Mouse (Mus musculus): ENCODE measurements around the gene Ankrd61. TPM values are rescaled to one million over a fixed set of nuclear protein-coding genes. Genes with fewer than 3 reads are reported as not detected.

Ankrd61 gene
- 0.45 and 0.90 TPM in 2 replicates for total RNA-seq (2012; rRNA removed)

DNA sequence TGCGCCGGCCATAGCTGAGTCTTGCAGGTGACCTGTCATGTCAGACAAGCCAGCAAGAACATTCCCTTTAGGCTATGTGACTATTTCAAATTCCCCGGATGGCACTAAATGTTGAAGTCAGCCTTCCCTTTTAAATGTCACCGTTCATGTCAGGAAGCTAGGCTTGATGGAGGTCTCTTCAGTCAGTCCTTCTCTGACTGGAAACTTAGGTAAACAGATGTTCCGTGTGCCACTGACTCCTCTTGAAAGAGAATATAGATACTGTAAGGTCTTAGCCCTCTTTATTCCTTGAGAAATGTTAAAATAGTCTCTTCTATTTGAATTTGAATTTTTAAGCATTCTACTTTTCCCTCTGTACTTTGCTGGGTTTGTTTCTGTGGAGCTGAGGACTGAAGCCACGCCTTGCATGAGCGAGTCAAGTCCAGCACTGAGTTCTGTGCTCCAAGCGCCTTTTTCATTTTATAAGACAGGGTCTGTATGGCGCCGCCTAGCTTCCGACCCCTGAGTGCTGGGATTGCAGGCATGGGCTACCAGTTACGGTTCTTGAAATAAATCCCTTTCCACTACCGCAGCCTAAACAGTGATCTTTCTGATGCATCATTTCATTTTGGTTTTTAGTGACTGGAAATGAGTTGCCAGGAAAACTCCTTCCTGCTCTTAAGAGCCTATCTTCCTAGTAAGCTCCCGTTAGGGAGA is at the start of gene Ankrd61:
TSS of gene Ankrd61 (minus strand) at position 51 of the 696 bp plus-strand sequence.
- Histone ChIP-seq H3K36me3 (ENCODE audit: control insufficient read depth, insufficient read depth, low read length, poor library complexity, severe bottlenecking) (peaks cover 25% of the 10 kb centered on the region), H3K9ac (ENCODE audit: insufficient read depth, low read depth, low read length, poor library complexity, severe bottlenecking) (no peak within 1 kb of the TSS)

DNA sequence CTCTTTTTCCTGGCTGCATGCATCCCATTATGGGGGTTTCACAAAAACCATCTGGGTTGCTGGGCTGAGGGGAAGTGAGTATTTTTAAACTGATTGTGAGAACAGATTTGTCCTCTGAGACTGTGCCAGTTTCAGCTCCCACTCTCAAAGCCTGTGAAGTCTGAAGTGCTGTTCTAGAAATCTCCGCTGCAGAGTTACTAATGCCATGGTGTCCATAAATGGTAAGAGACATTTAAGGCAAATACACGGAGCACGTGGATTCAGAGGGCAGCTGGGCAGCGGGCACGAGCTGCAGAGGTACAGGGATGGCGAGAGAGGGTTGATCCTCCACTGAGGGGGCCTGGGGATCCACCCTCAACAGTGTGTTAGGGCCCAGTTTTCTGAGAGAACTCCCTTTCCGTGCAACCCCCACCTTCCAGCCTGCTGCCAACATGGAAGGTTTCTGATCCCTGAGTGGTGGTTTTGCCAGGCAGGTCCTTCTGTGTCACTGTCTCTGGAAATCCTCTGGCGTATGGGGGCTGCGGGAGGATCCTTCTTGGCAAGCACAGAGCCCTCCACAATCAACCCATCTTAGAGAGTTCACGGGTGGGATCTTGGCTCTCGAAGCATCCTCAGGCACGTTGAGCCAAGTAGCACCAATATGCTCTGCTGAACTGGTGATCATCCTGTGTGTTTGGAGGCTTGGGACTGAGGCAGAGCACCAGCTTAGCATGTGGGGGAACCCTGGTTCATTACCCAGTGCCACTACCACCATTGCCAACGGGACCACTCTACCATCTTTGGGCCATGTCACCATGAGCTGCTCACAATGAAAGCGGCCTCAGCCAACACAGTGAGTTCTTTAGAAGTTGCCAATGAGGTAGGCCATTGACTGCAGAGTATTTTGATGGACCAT is 46.0 kb upstream of the Ankrd61 start:
- no peak overlapping the region for H3K9ac ChIP-seq (ENCODE audit: insufficient read depth, low read depth, low read length, poor library complexity, severe bottlenecking)
- no peaks in the 10 kb centered on the region for H3K4me1 ChIP-seq (ENCODE audit: control insufficient read depth in 2 of 2, insufficient read depth in 2 of 2, low read length in 2 of 2, poor library complexity in 1 of 2)
- no peak for TF ChIP-seq ZNF384 (IDR thresholded peaks at IDR 0.05; ENCODE audit: low read depth, low read length)
- TF ChIP-seq CHD2 (IDR thresholded peaks at IDR 0.05; ENCODE audit: low read depth, low read length): no peak
- TF ChIP-seq HCFC1 (IDR thresholded peaks at IDR 0.05; ENCODE audit: borderline replicate concordance, insufficient read depth, low read length): no peak
- no peak for TF ChIP-seq ZC3H11A (IDR thresholded peaks at IDR 0.05; ENCODE audit: borderline replicate concordance, low read depth, low read length)
- no peak for TF ChIP-seq MAFK (IDR thresholded peaks at IDR 0.05; ENCODE audit: insufficient read depth, low read depth, low read length)
- no peak overlapping the region for H3K4me3 ChIP-seq (ENCODE audit: insufficient read depth in 1 of 2, low read depth in 1 of 2, low read length in 2 of 2, poor library complexity in 1 of 2, severe bottlenecking in 1 of 2)
- no peak for DNase-seq (ENCODE audit: low read depth, low spot score)
- in situ Hi-C loops (cut with MboI; ENCODE audit: low sequenced_read_pairs in 2 of 2, unreplicated experiment in 2 of 2): no loop called here
- no peaks in the 10 kb centered on the region for H3K36me3 ChIP-seq (ENCODE audit: control insufficient read depth, insufficient read depth, low read length, poor library complexity, severe bottlenecking)
- no peaks in the 10 kb centered on the region for H3K9me3 ChIP-seq (ENCODE audit: control insufficient read depth, insufficient read depth, low read depth, low read length)
- H3K27ac ChIP-seq (ENCODE audit: insufficient read depth, low read depth, low read length, poor library complexity, severe bottlenecking): no peak overlapping the region

More for the DNA sequence above, at the start of gene Ankrd61:
- no peak for DNase-seq (ENCODE audit: low read depth, low spot score)
- in situ Hi-C loops (cut with MboI; ENCODE audit: low sequenced_read_pairs in 2 of 2, unreplicated experiment in 2 of 2): no loop called here
- no peak within 1 kb of the TSS for H3K4me3 ChIP-seq (ENCODE audit: insufficient read depth in 1 of 2, low read depth in 1 of 2, low read length in 2 of 2, poor library complexity in 1 of 2, severe bottlenecking in 1 of 2)
- H3K27ac ChIP-seq (ENCODE audit: insufficient read depth, low read depth, low read length, poor library complexity, severe bottlenecking): no peak within 1 kb of the TSS
- TF ChIP-seq MAFK (IDR thresholded peaks at IDR 0.05; ENCODE audit: insufficient read depth, low read depth, low read length): no peak
- TF ChIP-seq CHD2 (IDR thresholded peaks at IDR 0.05; ENCODE audit: low read depth, low read length): no peak
- no peak for TF ChIP-seq HCFC1 (IDR thresholded peaks at IDR 0.05; ENCODE audit: borderline replicate concordance, insufficient read depth, low read length)
- no peak for TF ChIP-seq ZC3H11A (IDR thresholded peaks at IDR 0.05; ENCODE audit: borderline replicate concordance, low read depth, low read length)
- TF ChIP-seq ZNF384 (IDR thresholded peaks at IDR 0.05; ENCODE audit: low read depth, low read length): no peak
- H3K4me1 ChIP-seq (ENCODE audit: control insufficient read depth in 2 of 2, insufficient read depth in 2 of 2, low read length in 2 of 2, poor library complexity in 1 of 2): no peaks in the 10 kb centered on the region
- H3K9me3 ChIP-seq (ENCODE audit: control insufficient read depth, insufficient read depth, low read depth, low read length): no peaks in the 10 kb centered on the region

DNA sequence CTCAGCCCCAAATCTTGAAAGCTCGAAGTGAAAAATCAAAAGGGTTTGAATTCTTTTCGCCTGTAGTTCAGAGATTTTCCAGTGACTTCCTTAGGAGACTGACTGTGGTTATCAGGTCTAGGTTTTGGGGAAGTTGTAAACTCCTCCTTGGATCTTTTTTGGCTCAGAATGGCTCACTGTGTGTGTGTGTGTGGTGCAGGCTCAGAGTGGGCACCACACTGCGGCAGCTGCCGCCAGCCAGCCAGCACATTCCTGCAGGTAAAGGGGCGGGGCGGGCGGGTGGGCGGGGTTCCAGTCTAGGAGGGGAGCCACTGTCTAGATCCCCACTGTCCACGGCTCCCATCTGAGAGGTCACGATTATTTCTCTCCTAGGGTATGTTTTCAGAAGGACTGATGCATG is 44.1 kb upstream of the Ankrd61 start:
- H3K4me1 ChIP-seq (ENCODE audit: control insufficient read depth in 2 of 2, insufficient read depth in 2 of 2, low read length in 2 of 2, poor library complexity in 1 of 2): no peaks in the 10 kb centered on the region
- no peaks in the 10 kb centered on the region for H3K9me3 ChIP-seq (ENCODE audit: control insufficient read depth, insufficient read depth, low read depth, low read length)
- H3K27ac ChIP-seq (ENCODE audit: insufficient read depth, low read depth, low read length, poor library complexity, severe bottlenecking): no peak overlapping the region
- H3K36me3 ChIP-seq (ENCODE audit: control insufficient read depth, insufficient read depth, low read length, poor library complexity, severe bottlenecking): no peaks in the 10 kb centered on the region
- H3K4me3 ChIP-seq (ENCODE audit: insufficient read depth in 1 of 2, low read depth in 1 of 2, low read length in 2 of 2, poor library complexity in 1 of 2, severe bottlenecking in 1 of 2): no peak overlapping the region
- no peak for TF ChIP-seq ZC3H11A (IDR thresholded peaks at IDR 0.05; ENCODE audit: borderline replicate concordance, low read depth, low read length)
- TF ChIP-seq CHD2 (IDR thresholded peaks at IDR 0.05; ENCODE audit: low read depth, low read length): no peak
- TF ChIP-seq HCFC1 (IDR thresholded peaks at IDR 0.05; ENCODE audit: borderline replicate concordance, insufficient read depth, low read length): no peak
- TF ChIP-seq MAFK (IDR thresholded peaks at IDR 0.05; ENCODE audit: insufficient read depth, low read depth, low read length): no peak
- in situ Hi-C loops (cut with MboI; ENCODE audit: low sequenced_read_pairs in 2 of 2, unreplicated experiment in 2 of 2): no loop called here
- no peak for DNase-seq (ENCODE audit: low read depth, low spot score)
- H3K9ac ChIP-seq (ENCODE audit: insufficient read depth, low read depth, low read length, poor library complexity, severe bottlenecking): no peak overlapping the region

DNA sequence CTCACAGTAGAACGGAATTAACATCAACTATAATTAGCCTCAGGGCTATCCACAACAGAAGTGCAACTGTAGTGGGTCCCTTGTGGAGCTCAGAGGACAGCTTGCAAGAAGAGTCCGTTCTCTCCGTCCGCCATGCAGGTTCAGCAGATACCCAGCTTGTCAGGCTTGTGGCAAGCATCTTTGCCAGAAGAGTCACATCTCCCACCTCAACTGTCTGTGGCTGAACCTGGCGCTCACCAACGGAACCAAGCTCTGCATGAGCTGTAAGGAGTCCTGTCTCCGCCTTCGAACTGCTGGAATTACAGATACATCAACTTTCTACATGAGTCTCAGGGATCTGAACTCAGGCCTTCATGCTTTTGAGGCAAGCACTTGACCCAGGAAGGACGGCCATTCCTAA is 38.7 kb upstream of the Ankrd61 start:
- no peak overlapping the region for H3K4me3 ChIP-seq (ENCODE audit: insufficient read depth in 1 of 2, low read depth in 1 of 2, low read length in 2 of 2, poor library complexity in 1 of 2, severe bottlenecking in 1 of 2)
- in situ Hi-C loops (cut with MboI; ENCODE audit: low sequenced_read_pairs in 2 of 2, unreplicated experiment in 2 of 2): no loop called here
- no peak overlapping the region for H3K9ac ChIP-seq (ENCODE audit: insufficient read depth, low read depth, low read length, poor library complexity, severe bottlenecking)
- peaks cover 0 to 3% of the 10 kb centered on the region in 2 experiments; a peak in 1 of 4 replicates for H3K4me1 ChIP-seq (ENCODE audit: control insufficient read depth in 2 of 2, insufficient read depth in 2 of 2, low read length in 2 of 2, poor library complexity in 1 of 2)
- H3K36me3 ChIP-seq (ENCODE audit: control insufficient read depth, insufficient read depth, low read length, poor library complexity, severe bottlenecking): peaks cover under 1% of the 10 kb centered on the region; the same call in 1 of the 2 replicates
- TF ChIP-seq HCFC1 (IDR thresholded peaks at IDR 0.05; ENCODE audit: borderline replicate concordance, insufficient read depth, low read length) (no peak), ZNF384 (IDR thresholded peaks at IDR 0.05; ENCODE audit: low read depth, low read length) (no peak), ZC3H11A (IDR thresholded peaks at IDR 0.05; ENCODE audit: borderline replicate concordance, low read depth, low read length) (no peak), MAFK (IDR thresholded peaks at IDR 0.05; ENCODE audit: insufficient read depth, low read depth, low read length) (no peak), CHD2 (IDR thresholded peaks at IDR 0.05; ENCODE audit: low read depth, low read length) (no peak)
- no peak overlapping the region for H3K27ac ChIP-seq (ENCODE audit: insufficient read depth, low read depth, low read length, poor library complexity, severe bottlenecking)
- H3K9me3 ChIP-seq (ENCODE audit: control insufficient read depth, insufficient read depth, low read depth, low read length): no peaks in the 10 kb centered on the region
- DNase-seq (ENCODE audit: low read depth, low spot score): no peak
